Mouse (Mus musculus): Measurements from ENCODE around the gene Ngdn. TPM values are rescaled to one million over a fixed set of nuclear protein-coding genes. Genes with fewer than 3 reads are reported as not detected.

Gene Ngdn
- total and polyA plus RNA-seq, 2 experiments from 2014 or later: 50.1 to 50.9 TPM

- H3K9me3 ChIP-seq (replicated peaks; ENCODE audit: control insufficient read depth, low read length): no peaks in the 10 kb centered on the region
- DNase-seq (ENCODE audit: low spot score): no peak
- 0 out of 2 replicates have a peak, but pooled peaks cover 8% of the 10 kb centered on the region for H3K4me1 ChIP-seq (ENCODE audit: control insufficient read depth, insufficient read depth)
- TF ChIP-seq EP300 (IDR thresholded peaks at IDR 0.05; ENCODE audit: low read depth) (no peak), CTCF (IDR thresholded peaks at IDR 0.05; ENCODE audit: low read depth) (no peak)
- H3K36me3 ChIP-seq (replicated peaks; ENCODE audit: control insufficient read depth, insufficient read depth, low read length): no peaks in the 10 kb centered on the region; the same call in 1 of the 2 replicates
- H3K9ac ChIP-seq (replicated peaks; ENCODE audit: low read depth, low read length): no peak overlapping the region
- H3K27ac ChIP-seq (ENCODE audit: low read depth): no peak overlapping the region
- 84% methylated on average over 13 of the region's 13 CpGs for WGBS
- no peak for ATAC-seq (ENCODE audit: insufficient read depth, low read depth)
- H3K27me3 ChIP-seq (ENCODE audit: control insufficient read depth, insufficient read depth, low read length): 0 out of 2 replicates have a peak, but pooled peaks cover 10% of the 10 kb centered on the region
- H3K4me2 ChIP-seq (ENCODE audit: low read depth, low read length): no peak overlapping the region
- no peak overlapping the region for H3K4me3 ChIP-seq (ENCODE audit: low read depth, low read length)
Observed at GRCm38 (mm10) chr14:55065391-55065790, 50.1 kb downstream of the Ngdn start.

DNA sequence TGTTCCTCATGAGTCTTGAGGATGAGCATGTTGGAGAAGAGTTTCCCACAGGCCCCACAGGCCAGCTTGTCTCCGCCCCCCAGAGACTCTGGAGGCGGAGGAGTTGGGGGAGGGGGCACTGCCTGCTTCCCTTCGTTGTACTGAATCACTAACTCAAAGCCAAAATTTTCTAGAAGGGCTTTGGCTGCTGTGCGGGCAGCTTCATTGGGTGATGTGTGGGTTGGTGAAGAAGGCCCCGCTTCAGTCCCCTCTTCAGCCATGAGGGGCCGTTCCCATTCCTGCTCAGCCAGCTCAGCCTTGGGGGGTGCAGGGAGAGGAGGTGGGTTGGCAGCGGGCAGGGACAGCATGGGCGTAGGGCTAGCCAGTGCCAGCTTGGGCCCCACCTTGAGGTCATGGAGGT is 50.8 kb downstream of the Ngdn start:
- Histone ChIP-seq H3K9me3 (replicated peaks; ENCODE audit: control insufficient read depth, low read length) (no peaks in the 10 kb centered on the region), H3K27ac (ENCODE audit: low read depth) (no peak overlapping the region), H3K27me3 (ENCODE audit: control insufficient read depth, insufficient read depth, low read length) (0 out of 2 replicates have a peak, but pooled peaks cover 10% of the 10 kb centered on the region), H3K4me2 (ENCODE audit: low read depth, low read length) (no peak overlapping the region), H3K4me3 (ENCODE audit: low read depth, low read length) (no peak overlapping the region), H3K4me1 (ENCODE audit: control insufficient read depth, insufficient read depth) (0 out of 2 replicates have a peak, but pooled peaks cover 8% of the 10 kb centered on the region), H3K9ac (replicated peaks; ENCODE audit: low read depth, low read length) (no peak overlapping the region), H3K36me3 (replicated peaks; ENCODE audit: control insufficient read depth, insufficient read depth, low read length) (no peaks in the 10 kb centered on the region; the same call in 1 of the 2 replicates)
- TF ChIP-seq EP300 (IDR thresholded peaks at IDR 0.05; ENCODE audit: low read depth): no peak
- no peak for TF ChIP-seq CTCF (IDR thresholded peaks at IDR 0.05; ENCODE audit: low read depth)
- no peak for DNase-seq (ENCODE audit: low spot score)
- WGBS: 90% methylated on average over 8 of the region's 8 CpGs
- no peak for ATAC-seq (ENCODE audit: insufficient read depth, low read depth)

DNA sequence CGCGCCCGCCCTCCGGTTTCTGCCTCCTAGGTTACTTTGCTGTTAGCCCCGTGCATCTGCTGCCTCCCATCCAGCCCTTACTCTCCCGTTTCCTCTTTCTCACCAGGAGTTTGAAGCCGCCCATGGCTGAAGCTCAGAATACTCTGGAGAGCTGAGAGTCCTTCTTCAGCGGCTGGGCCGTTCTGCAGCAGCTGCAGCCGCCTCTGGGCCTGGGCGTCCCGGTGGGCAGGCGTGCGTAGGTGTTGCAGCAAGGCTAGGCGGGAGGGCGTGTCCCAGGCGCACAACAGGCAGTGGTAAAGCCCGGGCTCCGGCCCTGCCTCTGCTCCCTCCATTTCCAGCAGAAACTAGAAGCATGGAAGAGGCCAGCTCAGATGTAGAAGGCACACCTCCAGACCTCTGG is 56.5 kb downstream of the Ngdn start:
- no peaks in the 10 kb centered on the region for H3K4me1 ChIP-seq (ENCODE audit: control insufficient read depth, insufficient read depth)
- no peaks in the 10 kb centered on the region for H3K9me3 ChIP-seq (replicated peaks; ENCODE audit: control insufficient read depth, low read length)
- ATAC-seq (ENCODE audit: insufficient read depth, low read depth) (no peak), DNase-seq (ENCODE audit: low spot score) (no peak)
- 25% methylated on average over 19 of the region's 19 CpGs for WGBS
- H3K4me2 ChIP-seq (ENCODE audit: low read depth, low read length): no peak overlapping the region
- H3K27me3 ChIP-seq (ENCODE audit: control insufficient read depth, insufficient read depth, low read length): 0 out of 2 replicates have a peak, but pooled peaks cover 11% of the 10 kb centered on the region
- H3K4me3 ChIP-seq (ENCODE audit: low read depth, low read length): no peak overlapping the region
- H3K36me3 ChIP-seq (replicated peaks; ENCODE audit: control insufficient read depth, insufficient read depth, low read length): no peaks in the 10 kb centered on the region
- no peak overlapping the region for H3K27ac ChIP-seq (ENCODE audit: low read depth)
- no peak for TF ChIP-seq EP300 (IDR thresholded peaks at IDR 0.05; ENCODE audit: low read depth)
- no peak for TF ChIP-seq CTCF (IDR thresholded peaks at IDR 0.05; ENCODE audit: low read depth)
- no peak overlapping the region for H3K9ac ChIP-seq (replicated peaks; ENCODE audit: low read depth, low read length)

MicroRNA genes within 50 kb of the gene (microRNA counts, 519-probe panel; counts per million panel counts)
- microRNA mmu-miR-208b: 10,521 counts per million, percentile 100 among the panel's probes with 10 or more counts

Small RNA genes within 50 kb of the gene (microRNA-seq; reads per million reads assigned to microRNA genes)
- 147,297 reads per million, percentile 100 among the genes with 10 or more reads in this experiment for gene Mir208b

Other genes with a start within 250 kb of the Ngdn start
- gene Slc7a8, start 233.5 kb upstream of the Ngdn start, total RNA-seq (2014; rRNA removed; ENCODE audit: low replicate concordance): 3.1 and 3.2 TPM in 2 replicates
- 1.2 and 1.3 TPM in 2 replicates for gene Slc7a8, start 233.5 kb upstream of the Ngdn start, polyA plus RNA-seq (2015; fragmentation: Nextera tagmentation; extraction: Ambion mirVana)
- gene Rnf212b, start 201.3 kb upstream of the Ngdn start, total RNA-seq (2014; rRNA removed; ENCODE audit: low replicate concordance): not detected in 2 replicates
- 0.15 TPM in 1 of 2 replicates, not detected in the other for gene Rnf212b, start 201.3 kb upstream of the Ngdn start, polyA plus RNA-seq (2015; fragmentation: Nextera tagmentation; extraction: Ambion mirVana)
- 4.5 and 5.1 TPM in 2 replicates for gene Homez, start 144.5 kb upstream of the Ngdn start, total RNA-seq (2014; rRNA removed; ENCODE audit: low replicate concordance)
- gene Homez, start 144.5 kb upstream of the Ngdn start, polyA plus RNA-seq (2015; fragmentation: Nextera tagmentation; extraction: Ambion mirVana): 4.3 and 5.4 TPM in 2 replicates
- gene Ppp1r3e, start 137.9 kb upstream of the Ngdn start, total RNA-seq (2014; rRNA removed; ENCODE audit: low replicate concordance): 0.08 and 1.3 TPM in 2 replicates
- gene Ppp1r3e, start 137.9 kb upstream of the Ngdn start, polyA plus RNA-seq (2015; fragmentation: Nextera tagmentation; extraction: Ambion mirVana): 0.79 and 1.3 TPM in 2 replicates
- 20.6 and 31.1 TPM in 2 replicates for gene Bcl2l2, start 132.1 kb upstream of the Ngdn start, total RNA-seq (2014; rRNA removed; ENCODE audit: low replicate concordance)
- gene Bcl2l2, start 132.1 kb upstream of the Ngdn start, polyA plus RNA-seq (2015; fragmentation: Nextera tagmentation; extraction: Ambion mirVana): 2.9 and 3.3 TPM in 2 replicates
- gene Gm20521, start 132.0 kb upstream of the Ngdn start, total RNA-seq (2014; rRNA removed; ENCODE audit: low replicate concordance): not detected in 2 replicates
- 0.18 TPM in 1 of 2 replicates, not detected in the other for gene Gm20521, start 132.0 kb upstream of the Ngdn start, polyA plus RNA-seq (2015; fragmentation: Nextera tagmentation; extraction: Ambion mirVana)
- gene Pabpn1, start 123.0 kb upstream of the Ngdn start, total RNA-seq (2014; rRNA removed; ENCODE audit: low replicate concordance): 27.6 and 44.5 TPM in 2 replicates
- gene Pabpn1, start 123.0 kb upstream of the Ngdn start, polyA plus RNA-seq (2015; fragmentation: Nextera tagmentation; extraction: Ambion mirVana): 35.0 and 36.2 TPM in 2 replicates
- gene Slc22a17, start 102.3 kb upstream of the Ngdn start, total RNA-seq (2014; rRNA removed; ENCODE audit: low replicate concordance): 46.6 and 46.8 TPM in 2 replicates
- 22.3 and 22.7 TPM in 2 replicates for gene Slc22a17, start 102.3 kb upstream of the Ngdn start, polyA plus RNA-seq (2015; fragmentation: Nextera tagmentation; extraction: Ambion mirVana)
- gene Efs, start 89.3 kb upstream of the Ngdn start, total RNA-seq (2014; rRNA removed; ENCODE audit: low replicate concordance): 12.5 and 22.2 TPM in 2 replicates
- 3.9 and 4.1 TPM in 2 replicates for gene Efs, start 89.3 kb upstream of the Ngdn start, polyA plus RNA-seq (2015; fragmentation: Nextera tagmentation; extraction: Ambion mirVana)
- not detected in 2 replicates for gene Il25, start 82.8 kb upstream of the Ngdn start, total RNA-seq (2014; rRNA removed; ENCODE audit: low replicate concordance)
- gene Il25, start 82.8 kb upstream of the Ngdn start, polyA plus RNA-seq (2015; fragmentation: Nextera tagmentation; extraction: Ambion mirVana): 0.11 TPM in 1 of 2 replicates, not detected in the other
- 3.1 and 8.1 TPM in 2 replicates for gene Cmtm5, start 79.2 kb upstream of the Ngdn start, total RNA-seq (2014; rRNA removed; ENCODE audit: low replicate concordance)
- gene Cmtm5, start 79.2 kb upstream of the Ngdn start, polyA plus RNA-seq (2015; fragmentation: Nextera tagmentation; extraction: Ambion mirVana): 0.34 and 0.85 TPM in 2 replicates
- gene Myh6, start 48.5 kb upstream of the Ngdn start, total RNA-seq (2014; rRNA removed; ENCODE audit: low replicate concordance): 3,860 and 3,976 TPM in 2 replicates
- 8,242 and 9,737 TPM in 2 replicates for gene Myh6, start 48.5 kb upstream of the Ngdn start, polyA plus RNA-seq (2015; fragmentation: Nextera tagmentation; extraction: Ambion mirVana)
- gene Gm17428, start 38.5 kb upstream of the Ngdn start, total RNA-seq (2014; rRNA removed; ENCODE audit: low replicate concordance): not detected in 2 replicates
- not detected in 2 replicates for gene Gm17428, start 38.5 kb upstream of the Ngdn start, polyA plus RNA-seq (2015; fragmentation: Nextera tagmentation; extraction: Ambion mirVana)
- 4,273 and 4,731 TPM in 2 replicates for gene Myh7, start 20.8 kb upstream of the Ngdn start, total RNA-seq (2014; rRNA removed; ENCODE audit: low replicate concordance)
- 1,026 and 1,537 TPM in 2 replicates for gene Myh7, start 20.8 kb upstream of the Ngdn start, polyA plus RNA-seq (2015; fragmentation: Nextera tagmentation; extraction: Ambion mirVana)
- 1.8 and 1.9 TPM in 2 replicates for gene Zfhx2, start 76.9 kb downstream of the Ngdn start, total RNA-seq (2014; rRNA removed; ENCODE audit: low replicate concordance)
- 1.1 and 1.2 TPM in 2 replicates for gene Zfhx2, start 76.9 kb downstream of the Ngdn start, polyA plus RNA-seq (2015; fragmentation: Nextera tagmentation; extraction: Ambion mirVana)
- 12.2 and 17.7 TPM in 2 replicates for gene Thtpa, start 79.3 kb downstream of the Ngdn start, total RNA-seq (2014; rRNA removed; ENCODE audit: low replicate concordance)
- gene Thtpa, start 79.3 kb downstream of the Ngdn start, polyA plus RNA-seq (2015; fragmentation: Nextera tagmentation; extraction: Ambion mirVana): 13.3 and 13.4 TPM in 2 replicates
- 0.93 and 3.9 TPM in 2 replicates for gene Ap1g2, start 91.1 kb downstream of the Ngdn start, total RNA-seq (2014; rRNA removed; ENCODE audit: low replicate concordance)
- 5.6 and 5.7 TPM in 2 replicates for gene Ap1g2, start 91.1 kb downstream of the Ngdn start, polyA plus RNA-seq (2015; fragmentation: Nextera tagmentation; extraction: Ambion mirVana)
- gene Jph4, start 101.5 kb downstream of the Ngdn start, total RNA-seq (2014; rRNA removed; ENCODE audit: low replicate concordance): 0.15 and 0.38 TPM in 2 replicates
- gene Jph4, start 101.5 kb downstream of the Ngdn start, polyA plus RNA-seq (2015; fragmentation: Nextera tagmentation; extraction: Ambion mirVana): 0.03 and 0.10 TPM in 2 replicates
- gene Dhrs2, start 206.6 kb downstream of the Ngdn start, total RNA-seq (2014; rRNA removed; ENCODE audit: low replicate concordance): not detected in 2 replicates
- gene Dhrs2, start 206.6 kb downstream of the Ngdn start, polyA plus RNA-seq (2015; fragmentation: Nextera tagmentation; extraction: Ambion mirVana): not detected in 2 replicates